Mouse (Mus musculus): ENCODE measurements around the gene Fdxacb1. TPM values are rescaled to one million over a fixed set of nuclear protein-coding genes. Genes with fewer than 3 reads are reported as not detected.

The Fdxacb1 gene
- polyA plus RNA-seq, 1 experiment from 2014 or later = 7.6 TPM

GRCm38 (mm10) chr9:50775662-50776126 is 7.7 kb downstream of the Fdxacb1 start:
- H3K27ac ChIP-seq = peak overlapping the region; percentile 58
- H3K9ac ChIP-seq = peak overlapping the region; percentile 92
- peak overlapping the region; percentile 72 for H3K4me3 ChIP-seq
- peaks cover 17% of the 10 kb centered on the region for H3K4me1 ChIP-seq (replicated peaks)
- no peaks in the 10 kb centered on the region for H3K9me3 ChIP-seq (replicated peaks)
- no peaks in the 10 kb centered on the region for H3K27me3 ChIP-seq
- peaks cover 25% of the 10 kb centered on the region for H3K36me3 ChIP-seq
- ATAC-seq (replicated peaks; ENCODE audit: insufficient number of reproducible peaks, insufficient read depth, low FRiP score, low read depth) = peak; percentile 39; the same call in 1 of the 2 replicates
- H3K4me2 ChIP-seq = peak overlapping the region; percentile 79
- under 1% methylated on average over 23 of the region's 30 CpGs for WGBS

- Histone ChIP-seq H3K9me3 (replicated peaks) (no peaks in the 10 kb centered on the region), H3K27me3 (no peaks in the 10 kb centered on the region), H3K4me1 (replicated peaks) (peaks cover 17% of the 10 kb centered on the region), H3K4me3 (peak overlapping the region; percentile 72), H3K9ac (peak overlapping the region; percentile 92), H3K36me3 (peaks cover 31% of the 10 kb centered on the region), H3K4me2 (peak overlapping the region; percentile 79), H3K27ac (no peak overlapping the region)
- WGBS = 58% methylated on average over 11 of the region's 11 CpGs
- no peak for ATAC-seq (replicated peaks; ENCODE audit: insufficient number of reproducible peaks, insufficient read depth, low FRiP score, low read depth)
These were observed 8.2 kb downstream of the Fdxacb1 start for GRCm38 (mm10) chr9:50776162-50776760.

- no peaks in the 10 kb centered on the region for H3K9me3 ChIP-seq (replicated peaks)
- H3K27me3 ChIP-seq = no peaks in the 10 kb centered on the region
- ATAC-seq (replicated peaks; ENCODE audit: insufficient number of reproducible peaks, insufficient read depth, low FRiP score, low read depth) = no peak
- H3K4me2 ChIP-seq = no peak overlapping the region
- H3K4me3 ChIP-seq = no peak overlapping the region
- no peak overlapping the region for H3K27ac ChIP-seq
- WGBS = 84% methylated on average over 2 of the region's 2 CpGs
- no peaks in the 10 kb centered on the region for H3K4me1 ChIP-seq (replicated peaks)
- no peak overlapping the region for H3K9ac ChIP-seq
- peaks cover 76% of the 10 kb centered on the region for H3K36me3 ChIP-seq
These were observed 14.1 kb downstream of the Fdxacb1 start for GRCm38 (mm10) chr9:50782155-50782554.

- 91% methylated on average over 3 of the region's 3 CpGs for WGBS
- ATAC-seq (replicated peaks; ENCODE audit: insufficient number of reproducible peaks, insufficient read depth, low FRiP score, low read depth) = no peak
- Histone ChIP-seq H3K4me2 (no peak overlapping the region), H3K9ac (no peak overlapping the region), H3K27me3 (no peaks in the 10 kb centered on the region), H3K4me3 (no peak overlapping the region), H3K4me1 (replicated peaks) (no peaks in the 10 kb centered on the region), H3K36me3 (peaks cover 21% of the 10 kb centered on the region), H3K27ac (no peak overlapping the region), H3K9me3 (replicated peaks) (no peaks in the 10 kb centered on the region)
These were observed 27.2 kb downstream of the Fdxacb1 start for GRCm38 (mm10) chr9:50795266-50795665.

- no peaks in the 10 kb centered on the region for H3K9me3 ChIP-seq (replicated peaks)
- no peaks in the 10 kb centered on the region for H3K27me3 ChIP-seq
- 91% methylated on average over 8 of the region's 8 CpGs for WGBS
- ATAC-seq (replicated peaks; ENCODE audit: insufficient number of reproducible peaks, insufficient read depth, low FRiP score, low read depth) = no peak
- H3K4me2 ChIP-seq = no peak overlapping the region
- H3K4me3 ChIP-seq = no peak overlapping the region
- H3K4me1 ChIP-seq (replicated peaks) = no peaks in the 10 kb centered on the region
- no peak overlapping the region for H3K27ac ChIP-seq
- no peak overlapping the region for H3K9ac ChIP-seq
- peaks cover 23% of the 10 kb centered on the region for H3K36me3 ChIP-seq
These were observed 28.7 kb downstream of the Fdxacb1 start for GRCm38 (mm10) chr9:50796776-50797175.

GRCm38 (mm10) chr9:50797641-50798040 is 29.6 kb downstream of the Fdxacb1 start:
- H3K4me1 ChIP-seq (replicated peaks) = no peaks in the 10 kb centered on the region
- WGBS = 94% methylated on average over 7 of the region's 7 CpGs
- H3K36me3 ChIP-seq = peaks cover 20% of the 10 kb centered on the region
- no peaks in the 10 kb centered on the region for H3K9me3 ChIP-seq (replicated peaks)
- H3K4me2 ChIP-seq = no peak overlapping the region
- H3K9ac ChIP-seq = no peak overlapping the region
- H3K27me3 ChIP-seq = no peaks in the 10 kb centered on the region
- H3K4me3 ChIP-seq = no peak overlapping the region
- H3K27ac ChIP-seq = no peak overlapping the region
- ATAC-seq (replicated peaks; ENCODE audit: insufficient number of reproducible peaks, insufficient read depth, low FRiP score, low read depth) = no peak

- no peak overlapping the region for H3K4me2 ChIP-seq
- H3K27me3 ChIP-seq = no peaks in the 10 kb centered on the region
- WGBS = 84% methylated on average over 5 of the region's 5 CpGs
- no peak overlapping the region for H3K9ac ChIP-seq
- H3K4me3 ChIP-seq = no peak overlapping the region
- no peak overlapping the region for H3K27ac ChIP-seq
- ATAC-seq (replicated peaks; ENCODE audit: insufficient number of reproducible peaks, insufficient read depth, low FRiP score, low read depth) = no peak
- no peaks in the 10 kb centered on the region for H3K9me3 ChIP-seq (replicated peaks)
- H3K36me3 ChIP-seq = peaks cover 24% of the 10 kb centered on the region
- H3K4me1 ChIP-seq (replicated peaks) = no peaks in the 10 kb centered on the region
These were observed 30.3 kb downstream of the Fdxacb1 start for GRCm38 (mm10) chr9:50798368-50798767.

GRCm38 (mm10) chr9:50800985-50801384 is 32.9 kb downstream of the Fdxacb1 start:
- Histone ChIP-seq H3K27ac (no peak overlapping the region), H3K4me2 (no peak overlapping the region), H3K4me1 (replicated peaks) (no peaks in the 10 kb centered on the region), H3K36me3 (peaks cover 40% of the 10 kb centered on the region), H3K4me3 (no peak overlapping the region), H3K9me3 (replicated peaks) (no peaks in the 10 kb centered on the region), H3K27me3 (no peaks in the 10 kb centered on the region), H3K9ac (no peak overlapping the region)
- ATAC-seq (replicated peaks; ENCODE audit: insufficient number of reproducible peaks, insufficient read depth, low FRiP score, low read depth) = no peak
- 63% methylated on average over 2 of the region's 2 CpGs for WGBS

- Histone ChIP-seq H3K36me3 (peaks cover 48% of the 10 kb centered on the region), H3K4me3 (no peak overlapping the region), H3K4me1 (replicated peaks) (no peaks in the 10 kb centered on the region), H3K9me3 (replicated peaks) (no peaks in the 10 kb centered on the region), H3K27ac (no peak overlapping the region), H3K9ac (no peak overlapping the region), H3K4me2 (no peak overlapping the region), H3K27me3 (no peaks in the 10 kb centered on the region)
- ATAC-seq (replicated peaks; ENCODE audit: insufficient number of reproducible peaks, insufficient read depth, low FRiP score, low read depth) = no peak
- WGBS = 82% methylated on average over 7 of the region's 7 CpGs
These were observed 35.1 kb downstream of the Fdxacb1 start for GRCm38 (mm10) chr9:50803055-50803671.

GRCm38 (mm10) chr9:50808471-50808870 is 40.4 kb downstream of the Fdxacb1 start:
- Histone ChIP-seq H3K36me3 (peaks cover 37% of the 10 kb centered on the region), H3K9ac (no peak overlapping the region), H3K27ac (no peak overlapping the region), H3K4me2 (no peak overlapping the region), H3K4me3 (no peak overlapping the region), H3K9me3 (replicated peaks) (no peaks in the 10 kb centered on the region), H3K4me1 (replicated peaks) (no peaks in the 10 kb centered on the region), H3K27me3 (no peaks in the 10 kb centered on the region)
- WGBS = 79% methylated on average over 6 of the region's 6 CpGs
- no peak for ATAC-seq (replicated peaks; ENCODE audit: insufficient number of reproducible peaks, insufficient read depth, low FRiP score, low read depth)

GRCm38 (mm10) chr9:50809146-50809545 is 41.1 kb downstream of the Fdxacb1 start:
- 90% methylated on average over 13 of the region's 13 CpGs for WGBS
- H3K36me3 ChIP-seq = peaks cover 38% of the 10 kb centered on the region
- H3K4me1 ChIP-seq (replicated peaks) = no peaks in the 10 kb centered on the region
- H3K4me3 ChIP-seq = no peak overlapping the region
- no peak overlapping the region for H3K4me2 ChIP-seq
- no peaks in the 10 kb centered on the region for H3K27me3 ChIP-seq
- no peaks in the 10 kb centered on the region for H3K9me3 ChIP-seq (replicated peaks)
- no peak overlapping the region for H3K27ac ChIP-seq
- no peak overlapping the region for H3K9ac ChIP-seq
- no peak for ATAC-seq (replicated peaks; ENCODE audit: insufficient number of reproducible peaks, insufficient read depth, low FRiP score, low read depth)

- Histone ChIP-seq H3K4me1 (replicated peaks) (no peaks in the 10 kb centered on the region), H3K4me3 (no peak overlapping the region), H3K27ac (no peak overlapping the region), H3K9ac (no peak overlapping the region), H3K36me3 (peaks cover 31% of the 10 kb centered on the region), H3K4me2 (no peak overlapping the region), H3K9me3 (replicated peaks) (no peaks in the 10 kb centered on the region), H3K27me3 (no peaks in the 10 kb centered on the region)
- no peak for ATAC-seq (replicated peaks; ENCODE audit: insufficient number of reproducible peaks, insufficient read depth, low FRiP score, low read depth)
- WGBS = 68% methylated on average over 7 of the region's 7 CpGs
These were observed 43.2 kb downstream of the Fdxacb1 start for GRCm38 (mm10) chr9:50811187-50811586.

Measured in heart, embryonic 15.5 days (tissue).